Mouse (Mus musculus): Measurements from ENCODE around the gene Otud5. TPM values are rescaled to one million over a fixed set of nuclear protein-coding genes. Genes with fewer than 3 reads are reported as not detected.

Gene Otud5
- 24.3 TPM for polyA plus RNA-seq (2014; fragmentation: Illumina TruSeq; extraction: RNeasy Lipid Tissue Mini Kit (QIAGEN cat#74804); ENCODE audit: low read depth, low replicate concordance)

GRCm38 (mm10) chrX:7841163-7842162 lies at the start of gene Otud5:
Gene Otud5, plus strand, starts transcription at chrX:7841364.

GRCm38 (mm10) chrX:7821865-7822779 lies 19.0 kb upstream of the Otud5 start, which contains the start of gene Kcnd1:
Gene Kcnd1, plus strand, starts transcription at chrX:7822289.

GRCm38 (mm10) chrX:7878007-7878419 lies 36.8 kb downstream of the Otud5 start, which contains the start of gene Pim2:
Gene Pim2, plus strand, starts transcription at chrX:7878262.

GRCm38 (mm10) chrX:7883841-7884567 lies 42.8 kb downstream of the Otud5 start, which contains the start of gene Slc35a2:
Gene Slc35a2, plus strand, starts transcription at chrX:7884028.

GRCm38 (mm10) chrX:7898880-7899874 lies 58.0 kb downstream of the Otud5 start, which contains the start of the genes Pqbp1 and Timm17b:
Gene Pqbp1, minus strand, starts transcription at chrX:7899269.
Gene Timm17b, plus strand, starts transcription at chrX:7899357.

GRCm38 (mm10) chrX:7907735-7908134 lies 66.6 kb downstream of the Otud5 start, which contains the start of gene Gm10491:
Gene Gm10491, minus strand, starts transcription at chrX:7907835.

GRCm38 (mm10) chrX:7909242-7909641 lies 68.1 kb downstream of the Otud5 start, which contains the start of gene Gm10490:
Gene Gm10490, plus strand, starts transcription at chrX:7909542.

GRCm38 (mm10) chrX:7919601-7920383 lies 78.6 kb downstream of the Otud5 start, which contains the start of gene Pcsk1n:
Gene Pcsk1n, plus strand, starts transcription at chrX:7919822.

Other genes starting within 250 kb of the Otud5 start
- gene Ccdc22, start 235.8 kb upstream of the Otud5 start, polyA plus RNA-seq (2014; fragmentation: Illumina TruSeq; extraction: RNeasy Lipid Tissue Mini Kit (QIAGEN cat#74804); ENCODE audit: low read depth, low replicate concordance), result 2.4 TPM
- gene Cacna1f, start 234.3 kb upstream of the Otud5 start, polyA plus RNA-seq (2014; fragmentation: Illumina TruSeq; extraction: RNeasy Lipid Tissue Mini Kit (QIAGEN cat#74804); ENCODE audit: low read depth, low replicate concordance), result not detected
- 0.45 TPM for gene Syp, start 202.9 kb upstream of the Otud5 start, polyA plus RNA-seq (2014; fragmentation: Illumina TruSeq; extraction: RNeasy Lipid Tissue Mini Kit (QIAGEN cat#74804); ENCODE audit: low read depth, low replicate concordance)
- gene Prickle3, start 184.1 kb upstream of the Otud5 start, polyA plus RNA-seq (2014; fragmentation: Illumina TruSeq; extraction: RNeasy Lipid Tissue Mini Kit (QIAGEN cat#74804); ENCODE audit: low read depth, low replicate concordance), result 2.7 TPM
- gene Plp2, start 170.0 kb upstream of the Otud5 start, polyA plus RNA-seq (2014; fragmentation: Illumina TruSeq; extraction: RNeasy Lipid Tissue Mini Kit (QIAGEN cat#74804); ENCODE audit: low read depth, low replicate concordance), result 1.5 TPM
- 4.8 TPM for gene Magix, start 160.1 kb upstream of the Otud5 start, polyA plus RNA-seq (2014; fragmentation: Illumina TruSeq; extraction: RNeasy Lipid Tissue Mini Kit (QIAGEN cat#74804); ENCODE audit: low read depth, low replicate concordance)
- gene Gpkow, start 144.2 kb upstream of the Otud5 start, polyA plus RNA-seq (2014; fragmentation: Illumina TruSeq; extraction: RNeasy Lipid Tissue Mini Kit (QIAGEN cat#74804); ENCODE audit: low read depth, low replicate concordance), result 18.2 TPM
- gene Wdr45, start 127.0 kb upstream of the Otud5 start, polyA plus RNA-seq (2014; fragmentation: Illumina TruSeq; extraction: RNeasy Lipid Tissue Mini Kit (QIAGEN cat#74804); ENCODE audit: low read depth, low replicate concordance), result 12.3 TPM
- not detected for gene Gm45208, start 119.1 kb upstream of the Otud5 start, polyA plus RNA-seq (2014; fragmentation: Illumina TruSeq; extraction: RNeasy Lipid Tissue Mini Kit (QIAGEN cat#74804); ENCODE audit: low read depth, low replicate concordance)
- gene Praf2, start 112.9 kb upstream of the Otud5 start, polyA plus RNA-seq (2014; fragmentation: Illumina TruSeq; extraction: RNeasy Lipid Tissue Mini Kit (QIAGEN cat#74804); ENCODE audit: low read depth, low replicate concordance), result 2.0 TPM
- gene Ccdc120, start 90.5 kb upstream of the Otud5 start, polyA plus RNA-seq (2014; fragmentation: Illumina TruSeq; extraction: RNeasy Lipid Tissue Mini Kit (QIAGEN cat#74804); ENCODE audit: low read depth, low replicate concordance), result 0.26 TPM
- gene Tfe3, start 78.8 kb upstream of the Otud5 start, polyA plus RNA-seq (2014; fragmentation: Illumina TruSeq; extraction: RNeasy Lipid Tissue Mini Kit (QIAGEN cat#74804); ENCODE audit: low read depth, low replicate concordance), result 4.8 TPM
- gene Gripap1, start 51.6 kb upstream of the Otud5 start, polyA plus RNA-seq (2014; fragmentation: Illumina TruSeq; extraction: RNeasy Lipid Tissue Mini Kit (QIAGEN cat#74804); ENCODE audit: low read depth, low replicate concordance), result 16.7 TPM
- not detected for gene Kcnd1, start 19.1 kb upstream of the Otud5 start, polyA plus RNA-seq (2014; fragmentation: Illumina TruSeq; extraction: RNeasy Lipid Tissue Mini Kit (QIAGEN cat#74804); ENCODE audit: low read depth, low replicate concordance)
- 2.3 TPM for gene Pim2, start 36.9 kb downstream of the Otud5 start, polyA plus RNA-seq (2014; fragmentation: Illumina TruSeq; extraction: RNeasy Lipid Tissue Mini Kit (QIAGEN cat#74804); ENCODE audit: low read depth, low replicate concordance)
- 3.7 TPM for gene Slc35a2, start 42.7 kb downstream of the Otud5 start, polyA plus RNA-seq (2014; fragmentation: Illumina TruSeq; extraction: RNeasy Lipid Tissue Mini Kit (QIAGEN cat#74804); ENCODE audit: low read depth, low replicate concordance)
- gene Pqbp1, start 57.9 kb downstream of the Otud5 start, polyA plus RNA-seq (2014; fragmentation: Illumina TruSeq; extraction: RNeasy Lipid Tissue Mini Kit (QIAGEN cat#74804); ENCODE audit: low read depth, low replicate concordance), result 13.4 TPM
- gene Timm17b, start 58.0 kb downstream of the Otud5 start, polyA plus RNA-seq (2014; fragmentation: Illumina TruSeq; extraction: RNeasy Lipid Tissue Mini Kit (QIAGEN cat#74804); ENCODE audit: low read depth, low replicate concordance), result 4.2 TPM
- not detected for gene Gm10491, start 66.5 kb downstream of the Otud5 start, polyA plus RNA-seq (2014; fragmentation: Illumina TruSeq; extraction: RNeasy Lipid Tissue Mini Kit (QIAGEN cat#74804); ENCODE audit: low read depth, low replicate concordance)
- not detected for gene Gm10490, start 68.2 kb downstream of the Otud5 start, polyA plus RNA-seq (2014; fragmentation: Illumina TruSeq; extraction: RNeasy Lipid Tissue Mini Kit (QIAGEN cat#74804); ENCODE audit: low read depth, low replicate concordance)
- gene Pcsk1n, start 78.5 kb downstream of the Otud5 start, polyA plus RNA-seq (2014; fragmentation: Illumina TruSeq; extraction: RNeasy Lipid Tissue Mini Kit (QIAGEN cat#74804); ENCODE audit: low read depth, low replicate concordance), result not detected
- gene Eras, start 87.2 kb downstream of the Otud5 start, polyA plus RNA-seq (2014; fragmentation: Illumina TruSeq; extraction: RNeasy Lipid Tissue Mini Kit (QIAGEN cat#74804); ENCODE audit: low read depth, low replicate concordance), result not detected
- gene Hdac6, start 106.5 kb downstream of the Otud5 start, polyA plus RNA-seq (2014; fragmentation: Illumina TruSeq; extraction: RNeasy Lipid Tissue Mini Kit (QIAGEN cat#74804); ENCODE audit: low read depth, low replicate concordance), result 2.6 TPM
- not detected for gene Gata1, start 136.7 kb downstream of the Otud5 start, polyA plus RNA-seq (2014; fragmentation: Illumina TruSeq; extraction: RNeasy Lipid Tissue Mini Kit (QIAGEN cat#74804); ENCODE audit: low read depth, low replicate concordance)
- 0.93 TPM for gene Glod5, start 177.1 kb downstream of the Otud5 start, polyA plus RNA-seq (2014; fragmentation: Illumina TruSeq; extraction: RNeasy Lipid Tissue Mini Kit (QIAGEN cat#74804); ENCODE audit: low read depth, low replicate concordance)
- gene Suv39h1, start 233.4 kb downstream of the Otud5 start, polyA plus RNA-seq (2014; fragmentation: Illumina TruSeq; extraction: RNeasy Lipid Tissue Mini Kit (QIAGEN cat#74804); ENCODE audit: low read depth, low replicate concordance), result 3.0 TPM
- gene Was, start 249.1 kb downstream of the Otud5 start, polyA plus RNA-seq (2014; fragmentation: Illumina TruSeq; extraction: RNeasy Lipid Tissue Mini Kit (QIAGEN cat#74804); ENCODE audit: low read depth, low replicate concordance), result 0.48 TPM

Measured in liver, adult 10 weeks (tissue).